Mouse (Mus musculus): ENCODE measurements at regions not wholly inside any gene's neighbourhood (a gene's known extent, or its start where the extent isn't known, plus 50 kb on each side); places are given as distances from the start of the nearest gene placed in this dataset.

DNA sequence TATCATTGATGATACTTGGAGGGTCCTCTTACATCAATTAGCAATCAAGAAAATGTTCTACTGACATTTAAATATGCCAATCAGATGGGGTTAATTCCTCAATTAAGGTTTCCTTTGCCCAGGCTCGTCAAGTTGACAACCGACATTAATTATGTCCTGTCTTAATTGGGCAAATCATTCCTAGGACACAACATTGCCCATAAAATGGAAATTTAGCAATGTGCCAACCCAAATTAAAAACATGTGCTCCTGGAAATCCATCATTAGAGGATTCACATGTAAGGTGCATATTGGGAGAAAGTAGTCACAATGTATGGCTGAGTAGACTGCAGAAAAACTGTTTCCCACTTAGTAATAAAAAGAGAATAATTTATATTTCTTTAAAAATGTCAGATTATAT lies 483.6 kb upstream of the B430305J03Rik start:
- Histone ChIP-seq H3K27ac (replicated peaks) (no peak overlapping the region), H3K4me1 (no peaks in the 10 kb centered on the region), H3K9me3 (no peaks in the 10 kb centered on the region), H3K27me3 (replicated peaks; ENCODE audit: low read depth, poor library complexity, severe bottlenecking) (no peaks in the 10 kb centered on the region), H3K4me3 (no peak overlapping the region), H3K36me3 (replicated peaks) (no peaks in the 10 kb centered on the region)
- DNase-seq (ENCODE audit: low spot score): no peak
- WGBS: 78% methylated on average over 2 of the region's 2 CpGs

GRCm38 (mm10) chr3:61846703-61847102 lies 481.0 kb upstream of the B430305J03Rik start:
- WGBS: 81% methylated on average over 3 of the region's 3 CpGs
- Histone ChIP-seq H3K4me3 (no peak overlapping the region), H3K9me3 (no peaks in the 10 kb centered on the region), H3K36me3 (replicated peaks) (no peaks in the 10 kb centered on the region), H3K27ac (replicated peaks) (no peak overlapping the region), H3K4me1 (no peaks in the 10 kb centered on the region), H3K27me3 (replicated peaks; ENCODE audit: low read depth, poor library complexity, severe bottlenecking) (no peaks in the 10 kb centered on the region)
- no peak for DNase-seq (ENCODE audit: low spot score)

GRCm38 (mm10) chr3:61839355-61840009 lies 473.7 kb upstream of the B430305J03Rik start:
- Histone ChIP-seq H3K9me3 (no peaks in the 10 kb centered on the region), H3K27ac (replicated peaks) (no peak overlapping the region), H3K4me3 (no peak overlapping the region), H3K27me3 (replicated peaks; ENCODE audit: low read depth, poor library complexity, severe bottlenecking) (no peaks in the 10 kb centered on the region), H3K36me3 (replicated peaks) (no peaks in the 10 kb centered on the region), H3K4me1 (no peaks in the 10 kb centered on the region)
- 59% methylated on average over 3 of the region's 3 CpGs for WGBS
- peak; percentile 42 for DNase-seq (ENCODE audit: low spot score)

- Histone ChIP-seq H3K4me1 (no peaks in the 10 kb centered on the region), H3K27me3 (replicated peaks; ENCODE audit: low read depth, poor library complexity, severe bottlenecking) (no peaks in the 10 kb centered on the region), H3K4me3 (no peak overlapping the region), H3K9me3 (no peaks in the 10 kb centered on the region), H3K36me3 (replicated peaks) (no peaks in the 10 kb centered on the region), H3K27ac (replicated peaks) (no peak overlapping the region)
- no peak for DNase-seq (ENCODE audit: low spot score)
Observed at GRCm38 (mm10) chr3:61816807-61817206, 451.1 kb upstream of the B430305J03Rik start.

GRCm38 (mm10) chr3:61796021-61796420 lies 430.3 kb upstream of the B430305J03Rik start:
- no peaks in the 10 kb centered on the region for H3K36me3 ChIP-seq (replicated peaks)
- no peak for DNase-seq (ENCODE audit: low spot score)
- no peak overlapping the region for H3K27ac ChIP-seq (replicated peaks)
- WGBS: 79% methylated on average over 2 of the region's 2 CpGs
- H3K4me3 ChIP-seq: no peak overlapping the region
- H3K4me1 ChIP-seq: no peaks in the 10 kb centered on the region
- no peaks in the 10 kb centered on the region for H3K9me3 ChIP-seq
- no peaks in the 10 kb centered on the region for H3K27me3 ChIP-seq (replicated peaks; ENCODE audit: low read depth, poor library complexity, severe bottlenecking)

- Histone ChIP-seq H3K4me1 (no peaks in the 10 kb centered on the region), H3K27ac (replicated peaks) (no peak overlapping the region), H3K27me3 (replicated peaks; ENCODE audit: low read depth, poor library complexity, severe bottlenecking) (no peaks in the 10 kb centered on the region), H3K9me3 (no peaks in the 10 kb centered on the region), H3K4me3 (no peak overlapping the region), H3K36me3 (replicated peaks) (no peaks in the 10 kb centered on the region)
- no peak for DNase-seq (ENCODE audit: low spot score)
- 61% methylated on average over 4 of the region's 4 CpGs for WGBS
Observed at GRCm38 (mm10) chr3:61790674-61791073, 424.9 kb upstream of the B430305J03Rik start.
